Mouse (Mus musculus): Measurements from ENCODE around the gene Gmds. TPM values are rescaled to one million over a fixed set of nuclear protein-coding genes. Genes with fewer than 3 reads are reported as not detected.

Gmds gene
- total RNA-seq, 2 experiments from 2014 or later: 5.2 to 6.6 TPM

- DNase-seq: no peak
These were observed 464.1 kb downstream of the Gmds start for GRCm38 (mm10) chr13:31874427-31874826.

GRCm38 (mm10) chr13:31873269-31873668, 465.3 kb downstream of the Gmds start:
- no peak for DNase-seq

- no peak for DNase-seq
These were observed 473.8 kb downstream of the Gmds start for GRCm38 (mm10) chr13:31864786-31865185.

GRCm38 (mm10) chr13:31863461-31863860, 475.1 kb downstream of the Gmds start:
- no peak for DNase-seq

- no peak for DNase-seq
These were observed 478.3 kb downstream of the Gmds start for GRCm38 (mm10) chr13:31860200-31860599.

- DNase-seq: no peak
These were observed 484.5 kb downstream of the Gmds start for GRCm38 (mm10) chr13:31854000-31854399.

GRCm38 (mm10) chr13:31853564-31853963, 485.0 kb downstream of the Gmds start:
- DNase-seq: no peak

GRCm38 (mm10) chr13:31849258-31849971, 489.1 kb downstream of the Gmds start:
- no peak for DNase-seq

- DNase-seq: no peak
These were observed 502.7 kb downstream of the Gmds start for GRCm38 (mm10) chr13:31835802-31836201.

- no peak for DNase-seq
These were observed 508.2 kb downstream of the Gmds start for GRCm38 (mm10) chr13:31830332-31830731.

GRCm38 (mm10) chr13:31828446-31828845, 510.1 kb downstream of the Gmds start:
- no peak for DNase-seq

GRCm38 (mm10) chr13:31827820-31828332, 510.7 kb downstream of the Gmds start:
- no peak for DNase-seq

GRCm38 (mm10) chr13:31827160-31827559, 511.4 kb downstream of the Gmds start:
- DNase-seq: no peak

- DNase-seq: no peak
These were observed 513.4 kb downstream of the Gmds start for GRCm38 (mm10) chr13:31825180-31825579.

- DNase-seq: no peak
These were observed 515.2 kb downstream of the Gmds start for GRCm38 (mm10) chr13:31823316-31823715.

GRCm38 (mm10) chr13:31821050-31821449, 517.5 kb downstream of the Gmds start:
- DNase-seq: no peak

- peak; percentile 47 for DNase-seq
These were observed 517.9 kb downstream of the Gmds start for GRCm38 (mm10) chr13:31820587-31821017.

- DNase-seq: no peak
These were observed 518.7 kb downstream of the Gmds start for GRCm38 (mm10) chr13:31819664-31820405.

- DNase-seq: no peak
These were observed 520.2 kb downstream of the Gmds start for GRCm38 (mm10) chr13:31818337-31818736.

GRCm38 (mm10) chr13:31815383-31816003, 523.0 kb downstream of the Gmds start:
- no peak for DNase-seq

GRCm38 (mm10) chr13:31812701-31813100, 525.8 kb downstream of the Gmds start:
- DNase-seq: no peak

GRCm38 (mm10) chr13:31811542-31812021, 527.0 kb downstream of the Gmds start:
- no peak for DNase-seq

Data from gastrocnemius, postnatal 10 days (tissue).